In genomic region chr11:46309808-46310555, GRCm38 (mm10) we compare ENCODE assay signal across 8 mouse cellular contexts. TPM values are rescaled to one million over a fixed set of nuclear protein-coding genes. Genes with fewer than 3 reads are reported as not detected.
A peak's percentile ranks its signal among the peaks of the same experiment; 100 is the strongest.
DNase-seq lines count a peak whose midpoint lies in the region; ATAC-seq lines count a peak whose summit lies in the region.

No protein-coding gene starts in this region.

- no peak for ATAC-seq in kidney, embryonic 16.5 days (ENCODE audit: low FRiP score, low TSS enrichment)
- peak; percentile 44 for ATAC-seq in hindbrain, embryonic 16.5 days
- ATAC-seq in neural tube, embryonic 15.5 days (ENCODE audit: low FRiP score) = peak; percentile 4; the same call in 1 of the 2 replicates
- no peak for ATAC-seq in intestine, embryonic 16.5 days

- H3K9ac ChIP-seq in kidney, embryonic 16.5 days (replicated peaks; ENCODE audit: low read length) = no peak overlapping the region
- H3K9ac ChIP-seq in hindbrain, embryonic 16.5 days (ENCODE audit: low read depth, low read length) = peak overlapping the region; percentile 97
- H3K9ac ChIP-seq in neural tube, embryonic 15.5 days (replicated peaks) = peak overlapping the region; percentile 49
- H3K9ac ChIP-seq in intestine, embryonic 16.5 days (ENCODE audit: low read depth, low read length) = no peak overlapping the region

- 68% methylated on average over 10 of the region's 10 CpGs for WGBS in kidney, embryonic 16.5 days
- WGBS in hindbrain, embryonic 16.5 days = 11% methylated on average over 10 of the region's 10 CpGs
- 16% methylated on average over 10 of the region's 10 CpGs for WGBS in neural tube, embryonic 15.5 days
- 73% methylated on average over 10 of the region's 10 CpGs for WGBS in intestine, embryonic 16.5 days

- peak; percentile 47 for DNase-seq in kidney, adult 18-20 months
- DNase-seq in cerebellum, postnatal 10 days = peak; percentile 57 to 62
- DNase-seq in urinary bladder, postnatal 4 days (ENCODE audit: low spot score in 2 of 2) = no peak
- no peak for DNase-seq in left cerebral cortex, postnatal 14 days (ENCODE audit: low spot score in 2 of 2)

- H3K27ac ChIP-seq in kidney, embryonic 16.5 days (ENCODE audit: low read length) = no peak overlapping the region
- peak overlapping the region; percentile 93 for H3K27ac ChIP-seq in hindbrain, embryonic 16.5 days (ENCODE audit: low read depth, low read length)
- peak overlapping the region; percentile 91 for H3K27ac ChIP-seq in neural tube, embryonic 15.5 days (replicated peaks)
- H3K27ac ChIP-seq in intestine, embryonic 16.5 days (ENCODE audit: low read length) = no peak overlapping the region

- no peaks in the 10 kb centered on the region for H3K27me3 ChIP-seq in kidney, embryonic 16.5 days (ENCODE audit: insufficient read depth, low read length)
- no peaks in the 10 kb centered on the region for H3K27me3 ChIP-seq in hindbrain, embryonic 16.5 days (replicated peaks; ENCODE audit: control insufficient read depth, insufficient read depth, low read length)
- H3K27me3 ChIP-seq in neural tube, embryonic 15.5 days (replicated peaks) = no peaks in the 10 kb centered on the region
- no peaks in the 10 kb centered on the region for H3K27me3 ChIP-seq in intestine, embryonic 16.5 days (replicated peaks; ENCODE audit: control insufficient read depth, insufficient read depth, low read length)

- intact Hi-C loops in left cerebral cortex, postnatal 14 days (cut with DNase I) = loop anchor here (5.0 kb wide), 1 partner anchor 122 kb away; no protein-coding TSS in a partner anchor

- no peaks in the 10 kb centered on the region for H3K36me3 ChIP-seq in kidney, embryonic 16.5 days (ENCODE audit: insufficient read depth, low read length)
- H3K36me3 ChIP-seq in hindbrain, embryonic 16.5 days (ENCODE audit: control insufficient read depth, insufficient read depth, low read length) = no peaks in the 10 kb centered on the region
- no peaks in the 10 kb centered on the region for H3K36me3 ChIP-seq in neural tube, embryonic 15.5 days
- H3K36me3 ChIP-seq in intestine, embryonic 16.5 days (ENCODE audit: control insufficient read depth, insufficient read depth, low read length) = no peaks in the 10 kb centered on the region

- no peaks in the 10 kb centered on the region for H3K9me3 ChIP-seq in kidney, embryonic 16.5 days (ENCODE audit: low read length)
- H3K9me3 ChIP-seq in hindbrain, embryonic 16.5 days (ENCODE audit: control insufficient read depth, low read length) = no peaks in the 10 kb centered on the region
- H3K9me3 ChIP-seq in neural tube, embryonic 15.5 days (replicated peaks) = no peaks in the 10 kb centered on the region
- H3K9me3 ChIP-seq in intestine, embryonic 16.5 days (ENCODE audit: control insufficient read depth, low read length) = no peaks in the 10 kb centered on the region

- H3K4me2 ChIP-seq in kidney, embryonic 16.5 days (replicated peaks; ENCODE audit: low read depth, low read length) = no peak overlapping the region; the same call in 1 of the 2 replicates
- H3K4me2 ChIP-seq in hindbrain, embryonic 16.5 days (ENCODE audit: low read length) = peak overlapping the region; percentile 64
- H3K4me2 ChIP-seq in neural tube, embryonic 15.5 days = peak overlapping the region; percentile 66
- H3K4me2 ChIP-seq in intestine, embryonic 16.5 days (ENCODE audit: low read depth, low read length) = no peak overlapping the region

- no peak overlapping the region for H3K4me3 ChIP-seq in kidney, embryonic 16.5 days (ENCODE audit: low read length)
- H3K4me3 ChIP-seq in hindbrain, embryonic 16.5 days (ENCODE audit: low read length) = peak overlapping the region; percentile 87
- H3K4me3 ChIP-seq in neural tube, embryonic 15.5 days (replicated peaks) = peak overlapping the region; percentile 86
- H3K4me3 ChIP-seq in intestine, embryonic 16.5 days (ENCODE audit: low read length) = no peak overlapping the region

- peaks cover 32% of the 10 kb centered on the region for H3K4me1 ChIP-seq in kidney, embryonic 16.5 days (ENCODE audit: insufficient read depth, low read length)
- peaks cover 17% of the 10 kb centered on the region for H3K4me1 ChIP-seq in hindbrain, embryonic 16.5 days (ENCODE audit: control insufficient read depth, insufficient read depth, low read depth, low read length)
- peaks cover 63% of the 10 kb centered on the region for H3K4me1 ChIP-seq in neural tube, embryonic 15.5 days
- H3K4me1 ChIP-seq in intestine, embryonic 16.5 days (ENCODE audit: control insufficient read depth, insufficient read depth, low read length) = peaks cover 11% of the 10 kb centered on the region

RNA-seq across cellular contexts. Expression of gene Cyfip2, which starts 2.7 kb away (rescaled TPM):
- polyA plus RNA-seq in kidney, embryonic 16.5 days (2015; fragmentation: Nextera tagmentation; extraction: Ambion mirVana) = 17.7 and 18.1 TPM in 2 replicates
- 92.0 and 103 TPM in 2 replicates for polyA plus RNA-seq in hindbrain, embryonic 16.5 days (2015; fragmentation: Nextera tagmentation; extraction: Ambion mirVana)
- polyA plus RNA-seq in neural tube, embryonic 15.5 days (2015; fragmentation: Nextera tagmentation; extraction: Ambion mirVana) = 88.0 and 91.1 TPM in 2 replicates
- 100 to 1,000 TPM; 378 to 408 TPM for total RNA-seq in left cerebral cortex, postnatal 14 days (2021)
- polyA plus RNA-seq in intestine, embryonic 16.5 days (2015; fragmentation: Nextera tagmentation; extraction: Ambion mirVana) = 5.2 and 5.7 TPM in 2 replicates

Comparison
In these comparisons a context has a peak if more than half of its experiments do, and no peak if none do; other contexts are left out.
1. DNase-seq: peak in kidney, adult 18-20 months (single experiment) and cerebellum, postnatal 10 days (2 of 2); none in urinary bladder, postnatal 4 days (0 of 2) and left cerebral cortex, postnatal 14 days (0 of 2).
2. ATAC-seq: peak in hindbrain, embryonic 16.5 days (single experiment) and neural tube, embryonic 15.5 days (single experiment); none in kidney, embryonic 16.5 days (single experiment) and intestine, embryonic 16.5 days (single experiment).
3. H3K27ac ChIP-seq: peak in hindbrain, embryonic 16.5 days (single experiment) and neural tube, embryonic 15.5 days (single experiment); none in kidney, embryonic 16.5 days (single experiment) and intestine, embryonic 16.5 days (single experiment).
4. H3K4me2 ChIP-seq: peak in hindbrain, embryonic 16.5 days (single experiment) and neural tube, embryonic 15.5 days (single experiment); none in kidney, embryonic 16.5 days (single experiment) and intestine, embryonic 16.5 days (single experiment).
5. H3K4me3 ChIP-seq: peak in hindbrain, embryonic 16.5 days (single experiment) and neural tube, embryonic 15.5 days (single experiment); none in kidney, embryonic 16.5 days (single experiment) and intestine, embryonic 16.5 days (single experiment).
6. H3K9ac ChIP-seq: peak in hindbrain, embryonic 16.5 days (single experiment) and neural tube, embryonic 15.5 days (single experiment); none in kidney, embryonic 16.5 days (single experiment) and intestine, embryonic 16.5 days (single experiment).